ENCODE assay signal across 37 mouse cellular contexts in genomic region chr12:111242346-111242745, GRCm38 (mm10). TPM values are rescaled to one million over a fixed set of nuclear protein-coding genes. Genes with fewer than 3 reads are reported as not detected.
"Had no signal": no experiment of that assay in that cellular context is flagged by ENCODE, and none has a peak within 500 bp of the region (broad histone marks: within the 10 kb centered on the region; RNA-seq: fewer than 3 reads in every experiment).

No protein-coding gene starts in this region.

- H3K4me3 ChIP-seq: limb, embryonic 10.5 days; limb, embryonic 12.5 days; limb, embryonic 13.5 days; limb, embryonic 15.5 days; liver, embryonic 12.5 days; liver, embryonic 13.5 days; liver, embryonic 15.5 days; lung, embryonic 15.5 days; megakaryocyte, embryonic 14.5 days; midbrain, embryonic 10.5 days; midbrain, embryonic 12.5 days; midbrain, embryonic 13.5 days; midbrain, embryonic 15.5 days; myocyte; neural tube, embryonic 12.5 days; neural tube, embryonic 13.5 days had no signal

- DNase-seq: liver; liver, embryonic 13.5 days; liver, postnatal 0 days; lung, adult 18-20 months; lung, adult 2 months; lung, embryonic 14.5 days; lung, postnatal 10 days; lung, postnatal 14 days; lung, postnatal 36 days; lung, postnatal 4 days; midbrain, embryonic 14.5 days had no signal

- ATAC-seq: liver, embryonic 12.5 days; liver, postnatal 0 days; lung, postnatal 0 days; midbrain, embryonic 13.5 days; midbrain, embryonic 15.5 days; midbrain, embryonic 16.5 days had no signal

- H3K4me1 ChIP-seq: limb, embryonic 10.5 days; limb, embryonic 12.5 days; midbrain, embryonic 10.5 days; midbrain, embryonic 12.5 days; midbrain, embryonic 13.5 days; midbrain, embryonic 15.5 days; neural tube, embryonic 12.5 days had no signal

- H3K27me3 ChIP-seq: limb, embryonic 12.5 days; limb, embryonic 13.5 days; limb, embryonic 15.5 days; liver, embryonic 12.5 days; liver, embryonic 13.5 days; liver, embryonic 15.5 days; lung, embryonic 15.5 days; megakaryocyte, embryonic 14.5 days; midbrain, embryonic 12.5 days; midbrain, embryonic 13.5 days; midbrain, embryonic 15.5 days; neural tube, embryonic 12.5 days; neural tube, embryonic 13.5 days had no signal

- H3K27ac ChIP-seq: limb, embryonic 10.5 days; limb, embryonic 12.5 days; limb, embryonic 13.5 days; limb, embryonic 15.5 days; liver, embryonic 12.5 days; liver, embryonic 13.5 days; liver, embryonic 14.5 days; liver, embryonic 15.5 days; lung, embryonic 15.5 days; macrophage; midbrain, embryonic 10.5 days; midbrain, embryonic 12.5 days; midbrain, embryonic 13.5 days; midbrain, embryonic 15.5 days; neural tube, embryonic 12.5 days; neural tube, embryonic 13.5 days had no signal

RNA-seq across cellular contexts. Expression of gene Amn, which starts 28.5 kb away (rescaled TPM):
- polyA plus RNA-seq: macrophage; neural tube, embryonic 11.5 days had no signal

RNA-seq across cellular contexts. Expression of gene 4930595D18Rik, which starts 58.1 kb away (rescaled TPM):
- polyA plus RNA-seq: limb, embryonic 10.5 days; limb, embryonic 11.5 days; limb, embryonic 12.5 days; limb, embryonic 13.5 days; limb, embryonic 15.5 days; liver, adult 2 months; liver, embryonic 11.5 days; liver, embryonic 12.5 days; liver, embryonic 13.5 days; liver, embryonic 14.5 days; liver, embryonic 15.5 days; liver, embryonic 16.5 days; liver, postnatal 0 days; lung, adult 2 months; lung, embryonic 14.5 days; lung, embryonic 15.5 days; lung, embryonic 16.5 days; lung, postnatal 0 days; macrophage; midbrain, embryonic 10.5 days; midbrain, embryonic 11.5 days; midbrain, embryonic 12.5 days; midbrain, embryonic 13.5 days; midbrain, embryonic 14.5 days; midbrain, embryonic 16.5 days; myocyte; neural tube, embryonic 11.5 days; neural tube, embryonic 12.5 days; neural tube, embryonic 13.5 days had no signal
